In the genomic region with DNA sequence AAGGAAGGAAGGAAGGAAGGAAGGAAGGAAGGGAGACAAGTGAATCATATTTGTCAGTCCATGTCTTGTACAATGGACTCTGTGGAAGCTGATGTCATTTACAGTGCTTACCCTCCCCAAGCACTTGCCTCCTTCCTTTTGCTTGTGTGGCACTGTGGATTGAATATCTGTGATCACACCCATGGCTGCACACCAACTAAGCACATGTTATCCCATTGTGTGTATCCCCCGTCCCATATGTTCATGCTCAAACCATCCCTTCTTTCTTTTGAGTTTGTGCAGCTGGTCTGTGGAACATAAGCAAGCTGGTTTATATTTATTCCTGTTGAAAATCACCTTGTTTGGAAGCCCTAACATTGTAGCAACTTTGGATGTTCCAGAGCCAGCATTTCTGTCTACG, we compare ENCODE assay signal across 24 mouse cellular contexts.
A peak's percentile ranks its signal among the peaks of the same experiment; 100 is the strongest.
DNase-seq lines count a peak whose midpoint lies in the region; ATAC-seq lines count a peak whose summit lies in the region.
"Had no signal": no experiment of that assay in that cellular context is flagged by ENCODE, and none has a peak within 500 bp of the region (broad histone marks: within the 10 kb centered on the region; RNA-seq: fewer than 3 reads in every experiment).

No protein-coding gene starts in this region.

- H3K4me2 ChIP-seq in forebrain, embryonic 13.5 days = no peak overlapping the region
- no peak overlapping the region for H3K4me2 ChIP-seq in forebrain, embryonic 16.5 days (ENCODE audit: low read length)
- no peak overlapping the region for H3K4me2 ChIP-seq in neural tube, embryonic 15.5 days
- H3K4me2 ChIP-seq: embryonic facial prominence, embryonic 13.5 days; heart, embryonic 11.5 days; hindbrain, embryonic 12.5 days; hindbrain, embryonic 15.5 days had no signal

- 73% methylated on average over 2 of the region's 2 CpGs for WGBS in forebrain, embryonic 13.5 days
- 56% methylated on average over 2 of the region's 2 CpGs for WGBS in forebrain, embryonic 16.5 days
- WGBS in neural tube, embryonic 15.5 days = 84% methylated on average over 2 of the region's 2 CpGs

- H3K36me3 ChIP-seq in forebrain, embryonic 13.5 days (ENCODE audit: poor library complexity, severe bottlenecking) = no peaks in the 10 kb centered on the region
- no peaks in the 10 kb centered on the region for H3K36me3 ChIP-seq in forebrain, embryonic 16.5 days (ENCODE audit: control insufficient read depth, insufficient read depth)
- no peaks in the 10 kb centered on the region for H3K36me3 ChIP-seq in neural tube, embryonic 15.5 days
- H3K36me3 ChIP-seq: embryonic facial prominence, embryonic 10.5 days; embryonic facial prominence, embryonic 13.5 days; hindbrain, embryonic 12.5 days; hindbrain, embryonic 15.5 days had no signal

- H3K9me3 ChIP-seq in forebrain, embryonic 13.5 days (replicated peaks) = no peaks in the 10 kb centered on the region
- no peaks in the 10 kb centered on the region for H3K9me3 ChIP-seq in forebrain, embryonic 16.5 days (ENCODE audit: control insufficient read depth, low read length)
- H3K9me3 ChIP-seq in neural tube, embryonic 15.5 days (replicated peaks) = no peaks in the 10 kb centered on the region
- H3K9me3 ChIP-seq: embryonic facial prominence, embryonic 10.5 days; embryonic facial prominence, embryonic 13.5 days; hindbrain, embryonic 12.5 days; hindbrain, embryonic 15.5 days had no signal

- ATAC-seq in forebrain, embryonic 13.5 days = peak; percentile 60
- ATAC-seq in forebrain, embryonic 16.5 days = peak; percentile 82
- ATAC-seq in neural tube, embryonic 15.5 days (ENCODE audit: low FRiP score) = no peak
- no peak for ATAC-seq in erythroblast, adult 5-6 weeks (replicated peaks; ENCODE audit: low FRiP score, poor library complexity, severe bottlenecking)
- ATAC-seq: CD4-positive, CD25-positive, alpha-beta regulatory T cell, adult 4 months; intestine, postnatal 0 days had no signal

- H3K27me3 ChIP-seq in forebrain, embryonic 13.5 days = no peaks in the 10 kb centered on the region
- no peaks in the 10 kb centered on the region for H3K27me3 ChIP-seq in forebrain, embryonic 16.5 days (replicated peaks; ENCODE audit: control insufficient read depth, insufficient read depth, low read length)
- no peaks in the 10 kb centered on the region for H3K27me3 ChIP-seq in neural tube, embryonic 15.5 days (replicated peaks)
- H3K27me3 ChIP-seq: embryonic facial prominence, embryonic 13.5 days; hindbrain, embryonic 12.5 days; hindbrain, embryonic 15.5 days had no signal

- H3K27ac ChIP-seq in forebrain, embryonic 13.5 days = no peak overlapping the region
- H3K27ac ChIP-seq in forebrain, embryonic 16.5 days (ENCODE audit: low read length) = no peak overlapping the region
- no peak overlapping the region for H3K27ac ChIP-seq in neural tube, embryonic 15.5 days (replicated peaks)
- H3K27ac ChIP-seq: embryonic facial prominence, embryonic 10.5 days; embryonic facial prominence, embryonic 13.5 days; heart, adult 2 months; hindbrain, embryonic 12.5 days; hindbrain, embryonic 15.5 days had no signal

- no peak overlapping the region for H3K4me3 ChIP-seq in forebrain, embryonic 13.5 days
- H3K4me3 ChIP-seq in forebrain, embryonic 16.5 days (replicated peaks; ENCODE audit: low read length) = no peak overlapping the region
- H3K4me3 ChIP-seq in neural tube, embryonic 15.5 days (replicated peaks) = no peak overlapping the region
- H3K4me3 ChIP-seq: embryonic facial prominence, embryonic 10.5 days; embryonic facial prominence, embryonic 13.5 days; heart, adult 2 months; hindbrain, embryonic 12.5 days; hindbrain, embryonic 15.5 days had no signal

- DNase-seq in heart, adult 11 months = peak; percentile 15
- DNase-seq in heart, adult 9 months (ENCODE audit: low spot score in 2 of 2) = no peak
- DNase-seq in layer of hippocampus, adult 9-11 months = peak; percentile 47
- no peak for DNase-seq in layer of hippocampus, postnatal 25 days (ENCODE audit: extremely low spot score in 1 of 2, low spot score in 1 of 2)
- DNase-seq: adrenal gland, adult 2 months; adrenal gland, postnatal 25 days; cerebellum, adult 11 months; cerebellum, adult 2 months; cerebellum, postnatal 10 days; cerebellum, postnatal 36 days; embryo, embryonic 11 days; gastrocnemius, postnatal 25 days; heart, adult 2 months had no signal

- H3K4me1 ChIP-seq in forebrain, embryonic 13.5 days = peaks cover 12% of the 10 kb centered on the region
- peaks cover 3% of the 10 kb centered on the region; the same call in 1 of the 2 replicates for H3K4me1 ChIP-seq in forebrain, embryonic 16.5 days (replicated peaks; ENCODE audit: control insufficient read depth, insufficient read depth, low read length)
- peaks cover 26% of the 10 kb centered on the region for H3K4me1 ChIP-seq in neural tube, embryonic 15.5 days
- H3K4me1 ChIP-seq: embryonic facial prominence, embryonic 13.5 days had no signal

- H3K9ac ChIP-seq in forebrain, embryonic 13.5 days = no peak overlapping the region
- H3K9ac ChIP-seq in forebrain, embryonic 16.5 days (replicated peaks; ENCODE audit: low read depth, low read length) = no peak overlapping the region
- no peak overlapping the region for H3K9ac ChIP-seq in neural tube, embryonic 15.5 days (replicated peaks)
- H3K9ac ChIP-seq: embryonic facial prominence, embryonic 13.5 days; hindbrain, embryonic 12.5 days; hindbrain, embryonic 15.5 days had no signal

Comparison
In these comparisons a context has a peak if more than half of its experiments do, and no peak if none do; other contexts are left out.
1. DNase-seq: peak in heart, adult 11 months (single experiment) and layer of hippocampus, adult 9-11 months (single experiment); none in heart, adult 9 months (0 of 2) and layer of hippocampus, postnatal 25 days (0 of 2).
2. ATAC-seq: peak in forebrain, embryonic 13.5 days (single experiment) and forebrain, embryonic 16.5 days (single experiment); none in neural tube, embryonic 15.5 days (single experiment) and erythroblast, adult 5-6 weeks (single experiment).